In genomic region chr6:72370091-72370490, GRCm38 (mm10) we compare ENCODE assay signal across 15 mouse cellular contexts. TPM values are rescaled to one million over a fixed set of nuclear protein-coding genes. Genes with fewer than 3 reads are reported as not detected.
A peak's percentile ranks its signal among the peaks of the same experiment; 100 is the strongest.
DNase-seq lines count a peak whose midpoint lies in the region; ATAC-seq and TF ChIP-seq lines count a peak whose summit lies in the region.
"Had no signal": no experiment of that assay in that cellular context is flagged by ENCODE, and none has a peak within 500 bp of the region (broad histone marks: within the 10 kb centered on the region; RNA-seq: fewer than 3 reads in every experiment).

No protein-coding gene starts in this region.

- no peak for TF ChIP-seq CTCF in testis, adult 2 months (IDR thresholded peaks at IDR 0.05; ENCODE audit: control insufficient read depth, insufficient read depth, insufficient replicate concordance, low read depth, low read length)
- TF ChIP-seq CTCF in embryonic fibroblast, embryonic 13.5 days (IDR thresholded peaks at IDR 0.05; ENCODE audit: borderline replicate concordance, insufficient read depth, low read length): no peak

- ATAC-seq in heart, embryonic 13.5 days (ENCODE audit: extremely low read depth, insufficient number of reproducible peaks, low FRiP score, low TSS enrichment): no peak
- ATAC-seq: forebrain, postnatal 0 days; hindbrain, postnatal 0 days had no signal

- H3K4me3 ChIP-seq in heart, embryonic 13.5 days: no peak overlapping the region
- H3K4me3 ChIP-seq in testis, adult 2 months (ENCODE audit: control insufficient read depth, low read depth, low read length): peak overlapping the region; percentile 41
- H3K4me3 ChIP-seq in embryonic fibroblast, embryonic 13.5 days (ENCODE audit: insufficient read depth, low read length): no peak overlapping the region
- H3K4me3 ChIP-seq: layer of hippocampus, adult 2 months; midbrain, embryonic 12.5 days had no signal

- no peaks in the 10 kb centered on the region for H3K9me3 ChIP-seq in heart, embryonic 13.5 days
- H3K9me3 ChIP-seq: midbrain, embryonic 12.5 days had no signal

- WGBS in heart, embryonic 13.5 days: 74% methylated on average over 12 of the region's 12 CpGs

- H3K27me3 ChIP-seq in heart, embryonic 13.5 days (replicated peaks): no peaks in the 10 kb centered on the region
- H3K27me3 ChIP-seq in testis, adult 2 months (ENCODE audit: control insufficient read depth, insufficient read depth, low read length): no peaks in the 10 kb centered on the region
- H3K27me3 ChIP-seq: midbrain, embryonic 12.5 days had no signal

- peak overlapping the region; percentile 44; the same call in 1 of the 2 replicates for H3K9ac ChIP-seq in heart, embryonic 13.5 days
- H3K9ac ChIP-seq: forebrain, postnatal 0 days; liver, embryonic 14.5 days; midbrain, embryonic 12.5 days had no signal

- peaks cover 49% of the 10 kb centered on the region for H3K4me1 ChIP-seq in heart, embryonic 13.5 days
- H3K4me1 ChIP-seq in testis, adult 2 months (ENCODE audit: control insufficient read depth, insufficient read depth, low read length): peaks cover 23% of the 10 kb centered on the region
- H3K4me1 ChIP-seq in embryonic fibroblast, embryonic 13.5 days (ENCODE audit: control insufficient read depth, insufficient read depth, low read length): peaks cover 10% of the 10 kb centered on the region; the same call in 1 of the 2 replicates
- H3K4me1 ChIP-seq: midbrain, embryonic 12.5 days had no signal

- H3K36me3 ChIP-seq in heart, embryonic 13.5 days: peaks cover 15% of the 10 kb centered on the region
- H3K36me3 ChIP-seq in testis, adult 2 months (ENCODE audit: control insufficient read depth, insufficient read depth, low read length): peaks cover 2% of the 10 kb centered on the region; the same call in 1 of the 2 replicates
- H3K36me3 ChIP-seq: midbrain, embryonic 12.5 days had no signal

- TF ChIP-seq POLR2A in testis, adult 2 months (IDR thresholded peaks at IDR 0.05; ENCODE audit: control insufficient read depth, low read depth, low read length): peak; percentile 11; the same call in 1 of the 2 replicates
- no peak for TF ChIP-seq POLR2A in embryonic fibroblast, embryonic 13.5 days (IDR thresholded peaks at IDR 0.05; ENCODE audit: low read depth, low read length)

- intact Hi-C loops in heart, postnatal 25 days (cut with DNase I): no loop called here

- DNase-seq in heart, postnatal 25 days (ENCODE audit: low spot score): no peak
- DNase-seq in testis, postnatal 14 days (ENCODE audit: low spot score): no peak
- peak; percentile 62 for DNase-seq in testis, postnatal 10 days (ENCODE audit: low spot score)
- DNase-seq in gastrocnemius, adult 8-10 months (ENCODE audit: low spot score in 2 of 2): no peak
- no peak for DNase-seq in thymus, postnatal 14 days
- DNase-seq: cerebellum, adult 11 months; forebrain, postnatal 0 days; kidney, adult 9 months had no signal

- peak overlapping the region; percentile 87 for H3K27ac ChIP-seq in heart, embryonic 13.5 days (replicated peaks)
- H3K27ac ChIP-seq in testis, adult 2 months (ENCODE audit: control insufficient read depth, insufficient read depth, low read depth, low read length): peak overlapping the region; percentile 96
- H3K27ac ChIP-seq in embryonic fibroblast, embryonic 13.5 days (ENCODE audit: insufficient read depth, low read length): peak overlapping the region; percentile 93
- H3K27ac ChIP-seq: hindbrain, postnatal 0 days; liver, embryonic 14.5 days; midbrain, embryonic 12.5 days had no signal

- no peak overlapping the region for H3K4me2 ChIP-seq in heart, embryonic 13.5 days
- H3K4me2 ChIP-seq: midbrain, embryonic 12.5 days had no signal

RNA-seq across cellular contexts. Expression of gene Rnf181, which starts 3.3 kb away (rescaled TPM):
- polyA plus RNA-seq in heart, embryonic 13.5 days (2015; fragmentation: Nextera tagmentation; extraction: Ambion mirVana): 88.4 and 104 TPM in 2 replicates
- 10 to 100 TPM; 33.9 to 41.2 TPM for total RNA-seq in heart, postnatal 25 days (2021)
- 284 and 298 TPM in 2 replicates for polyA plus RNA-seq in testis, adult 2 months (2012; rRNA removed)
- 80.0 and 99.9 TPM in 2 replicates for polyA plus RNA-seq in embryonic fibroblast, embryonic 13.5 days (2011; ENCODE audit: insufficient read length, low read depth, missing spikeins)
- 10 to 100 TPM; 23.5 to 29.8 (median 28.0) TPM for total RNA-seq in gastrocnemius, adult 8-10 months (2022)

RNA-seq across cellular contexts. Expression of gene Vamp5, which starts 10.2 kb away (rescaled TPM):
- polyA plus RNA-seq in heart, embryonic 13.5 days (2015; fragmentation: Nextera tagmentation; extraction: Ambion mirVana): 42.7 and 53.4 TPM in 2 replicates
- total RNA-seq in heart, postnatal 25 days (2021): 10 to 100 TPM; 56.3 to 59.6 TPM
- 25.8 and 26.6 TPM in 2 replicates for polyA plus RNA-seq in testis, adult 2 months (2012; rRNA removed)
- 20.1 and 23.5 TPM in 2 replicates for polyA plus RNA-seq in embryonic fibroblast, embryonic 13.5 days (2011; ENCODE audit: insufficient read length, low read depth, missing spikeins)
- 100 to 1,000 TPM; 103 to 116 (median 107) TPM for total RNA-seq in gastrocnemius, adult 8-10 months (2022)

RNA-seq across cellular contexts. Expression of gene Tmem150a, which starts 14.8 kb away (rescaled TPM):
- 13.4 and 15.1 TPM in 2 replicates for polyA plus RNA-seq in heart, embryonic 13.5 days (2015; fragmentation: Nextera tagmentation; extraction: Ambion mirVana)
- 10 to 100 TPM; 18.0 to 21.1 TPM for total RNA-seq in heart, postnatal 25 days (2021)
- polyA plus RNA-seq in testis, adult 2 months (2012; rRNA removed): 6.6 and 8.7 TPM in 2 replicates
- 35.5 and 47.6 TPM in 2 replicates for polyA plus RNA-seq in embryonic fibroblast, embryonic 13.5 days (2011; ENCODE audit: insufficient read length, low read depth, missing spikeins)
- total RNA-seq in gastrocnemius, adult 8-10 months (2022): 10 to 100 TPM; 16.5 to 24.2 (median 20.8) TPM

RNA-seq across cellular contexts. Expression of gene Vamp8, which starts 20.4 kb away (rescaled TPM):
- polyA plus RNA-seq in heart, embryonic 13.5 days (2015; fragmentation: Nextera tagmentation; extraction: Ambion mirVana): 127 and 150 TPM in 2 replicates
- total RNA-seq in heart, postnatal 25 days (2021): 10 to 100 TPM; 72.2 to 74.1 TPM
- polyA plus RNA-seq in testis, adult 2 months (2012; rRNA removed): 14.8 and 16.0 TPM in 2 replicates
- polyA plus RNA-seq in embryonic fibroblast, embryonic 13.5 days (2011; ENCODE audit: insufficient read length, low read depth, missing spikeins): 89.7 and 108 TPM in 2 replicates
- 10 to 100 TPM; 37.1 to 47.8 (median 45.0) TPM for total RNA-seq in gastrocnemius, adult 8-10 months (2022)

RNA-seq across cellular contexts. Expression of gene 0610030E20Rik, which starts 23.0 kb away (rescaled TPM):
- polyA plus RNA-seq in heart, embryonic 13.5 days (2015; fragmentation: Nextera tagmentation; extraction: Ambion mirVana): 16.8 and 17.9 TPM in 2 replicates
- total RNA-seq in heart, postnatal 25 days (2021): 10 to 100 TPM in 1 of 2 experiments, 1 to 10 TPM in 1; 9.4 to 10.1 TPM
- polyA plus RNA-seq in testis, adult 2 months (2012; rRNA removed): 19.6 and 21.5 TPM in 2 replicates
- polyA plus RNA-seq in embryonic fibroblast, embryonic 13.5 days (2011; ENCODE audit: insufficient read length, low read depth, missing spikeins): 11.3 and 14.5 TPM in 2 replicates
- 1 to 10 TPM; 7.7 to 9.6 (median 8.8) TPM for total RNA-seq in gastrocnemius, adult 8-10 months (2022)
